8 mouse cellular contexts compared by ENCODE assay signal in genomic region chr2:120011462-120012200, GRCm38 (mm10). TPM values are rescaled to one million over a fixed set of nuclear protein-coding genes. Genes with fewer than 3 reads are reported as not detected.
A peak's percentile ranks its signal among the peaks of the same experiment; 100 is the strongest.
DNase-seq lines count a peak whose midpoint lies in the region; ATAC-seq and TF ChIP-seq lines count a peak whose summit lies in the region.

No protein-coding gene starts in this region.

- no peak overlapping the region for H3K9ac ChIP-seq in heart, postnatal 0 days (replicated peaks; ENCODE audit: low read depth, low read length)
- no peak overlapping the region for H3K9ac ChIP-seq in stomach, postnatal 0 days (ENCODE audit: low read length)

- no peaks in the 10 kb centered on the region for H3K4me1 ChIP-seq in heart, postnatal 0 days (ENCODE audit: control insufficient read depth, insufficient read depth)
- H3K4me1 ChIP-seq in stomach, postnatal 0 days (replicated peaks; ENCODE audit: control insufficient read depth, insufficient read depth): no peaks in the 10 kb centered on the region

- DNase-seq in right cerebral cortex, adult 18-20 months: peak; percentile 64
- DNase-seq in right cerebral cortex, postnatal 36 days (ENCODE audit: low spot score in 2 of 2): no peak
- peak; percentile 56 for DNase-seq in adrenal gland, adult 2 months
- DNase-seq in embryo, embryonic 11 days: peak; percentile 78
- DNase-seq in heart, postnatal 0 days (ENCODE audit: low spot score): peak; percentile 70
- DNase-seq in layer of hippocampus, adult 9-11 months: peak; percentile 46
- DNase-seq in stomach, postnatal 0 days (ENCODE audit: low spot score): peak; percentile 55

- no peak overlapping the region for H3K27ac ChIP-seq in heart, postnatal 0 days (ENCODE audit: low read depth)
- no peak overlapping the region for H3K27ac ChIP-seq in stomach, postnatal 0 days (replicated peaks)

- peaks cover 22% of the 10 kb centered on the region for H3K36me3 ChIP-seq in heart, postnatal 0 days (replicated peaks; ENCODE audit: control insufficient read depth, insufficient read depth, low read length)
- peaks cover under 1% of the 10 kb centered on the region; the same call in 1 of the 2 replicates for H3K36me3 ChIP-seq in stomach, postnatal 0 days (ENCODE audit: control insufficient read depth, insufficient read depth, low read length)

- no peaks in the 10 kb centered on the region for H3K27me3 ChIP-seq in heart, postnatal 0 days (ENCODE audit: control insufficient read depth, insufficient read depth, low read length)
- H3K27me3 ChIP-seq in stomach, postnatal 0 days (ENCODE audit: control insufficient read depth, insufficient read depth, low read length): no peaks in the 10 kb centered on the region

- H3K9me3 ChIP-seq in heart, postnatal 0 days (replicated peaks; ENCODE audit: control insufficient read depth, low read length): no peaks in the 10 kb centered on the region
- no peaks in the 10 kb centered on the region for H3K9me3 ChIP-seq in stomach, postnatal 0 days (ENCODE audit: control insufficient read depth, low read length)

- 68% methylated on average over 8 of the region's 8 CpGs for whole genome bisulfite sequencing in heart, postnatal 0 days
- 76% methylated on average over 8 of the region's 8 CpGs for WGBS in stomach, postnatal 0 days

- no peak overlapping the region for H3K4me2 ChIP-seq in heart, postnatal 0 days (ENCODE audit: low read depth, low read length)
- no peak overlapping the region for H3K4me2 ChIP-seq in stomach, postnatal 0 days (replicated peaks; ENCODE audit: low read depth)

- no peak overlapping the region for H3K4me3 ChIP-seq in heart, postnatal 0 days (ENCODE audit: low read depth, low read length)
- no peak overlapping the region for H3K4me3 ChIP-seq in stomach, postnatal 0 days (ENCODE audit: low read depth, low read length)

- peak; percentile 75 for ATAC-seq in heart, postnatal 0 days (ENCODE audit: insufficient read depth, low read depth)
- ATAC-seq in megakaryocyte, adult 5-6 weeks (ENCODE audit: poor library complexity, severe bottlenecking): peak; percentile 60; the same call in 1 of the 2 replicates
- peak; percentile 45 for ATAC-seq in stomach, postnatal 0 days (ENCODE audit: low FRiP score, low TSS enrichment)

- TF ChIP-seq CTCF in heart, postnatal 0 days (IDR thresholded peaks at IDR 0.05; ENCODE audit: low read depth): peak; percentile 79
- TF ChIP-seq CTCF in stomach, postnatal 0 days (IDR thresholded peaks at IDR 0.05; ENCODE audit: low read depth): peak; percentile 87

- TF ChIP-seq EP300 in heart, postnatal 0 days (IDR thresholded peaks at IDR 0.05; ENCODE audit: low read depth): no peak
- no peak for TF ChIP-seq EP300 in stomach, postnatal 0 days (optimal IDR thresholded peaks at IDR 0.05)

RNA-seq across cellular contexts. Expression of gene Jmjd7, which starts 15.7 kb away (rescaled TPM):
- 1 to 10 TPM; 5.9 to 7.6 TPM for total RNA-seq in adrenal gland, adult 2 months (2021)
- polyA plus RNA-seq in adrenal gland, adult 2 months (2012; rRNA removed): 7.1 and 7.9 TPM in 2 replicates
- total RNA-seq in heart, postnatal 0 days (2014; rRNA removed; ENCODE audit: low replicate concordance): 8.5 and 14.1 TPM in 2 replicates
- 18.0 and 20.3 TPM in 2 replicates for polyA plus RNA-seq in heart, postnatal 0 days (2015; fragmentation: Nextera tagmentation; extraction: Ambion mirVana)
- 4.5 and 8.0 TPM in 2 replicates for total RNA-seq in megakaryocyte, adult 5-6 weeks (2015)
- total RNA-seq in megakaryocyte, adult 5-6 weeks (2017): 2.3 and 5.4 TPM in 2 replicates
- polyA plus RNA-seq in stomach, postnatal 0 days (2015; fragmentation: Nextera tagmentation; extraction: Ambion mirVana): 11.3 and 12.7 TPM in 2 replicates

RNA-seq across cellular contexts. Expression of gene Gm28042, which starts 15.7 kb away (rescaled TPM):
- under 1 TPM; 0.78 to 0.93 TPM for total RNA-seq in adrenal gland, adult 2 months (2021)
- polyA plus RNA-seq in adrenal gland, adult 2 months (2012; rRNA removed): 9.0 and 9.3 TPM in 2 replicates
- 0.12 and 18.7 TPM in 2 replicates for total RNA-seq in heart, postnatal 0 days (2014; rRNA removed; ENCODE audit: low replicate concordance)
- 0.74 and 1.4 TPM in 2 replicates for polyA plus RNA-seq in heart, postnatal 0 days (2015; fragmentation: Nextera tagmentation; extraction: Ambion mirVana)
- 0.80 and 1.7 TPM in 2 replicates for total RNA-seq in megakaryocyte, adult 5-6 weeks (2015)
- total RNA-seq in megakaryocyte, adult 5-6 weeks (2017): 0.15 and 0.37 TPM in 2 replicates
- 4.3 and 5.6 TPM in 2 replicates for polyA plus RNA-seq in stomach, postnatal 0 days (2015; fragmentation: Nextera tagmentation; extraction: Ambion mirVana)

RNA-seq across cellular contexts. Expression of gene Pla2g4b, which starts 21.6 kb away (rescaled TPM):
- total RNA-seq in adrenal gland, adult 2 months (2021): 1 to 10 TPM; 1.4 to 2.2 TPM
- polyA plus RNA-seq in adrenal gland, adult 2 months (2012; rRNA removed): 10.0 and 10.2 TPM in 2 replicates
- 8.0 TPM in 1 of 2 replicates, not detected in the other for total RNA-seq in heart, postnatal 0 days (2014; rRNA removed; ENCODE audit: low replicate concordance)
- polyA plus RNA-seq in heart, postnatal 0 days (2015; fragmentation: Nextera tagmentation; extraction: Ambion mirVana): 0.20 and 0.37 TPM in 2 replicates
- 0.43 and 1.3 TPM in 2 replicates for total RNA-seq in megakaryocyte, adult 5-6 weeks (2015)
- total RNA-seq in megakaryocyte, adult 5-6 weeks (2017): 0.12 and 0.66 TPM in 2 replicates
- polyA plus RNA-seq in stomach, postnatal 0 days (2015; fragmentation: Nextera tagmentation; extraction: Ambion mirVana): 8.0 and 8.7 TPM in 2 replicates

RNA-seq across cellular contexts. Expression of gene Mapkbp1, which starts 39.1 kb away (rescaled TPM):
- total RNA-seq in adrenal gland, adult 2 months (2021): 10 to 100 TPM; 10.7 to 13.1 TPM
- 9.3 and 12.4 TPM in 2 replicates for polyA plus RNA-seq in adrenal gland, adult 2 months (2012; rRNA removed)
- total RNA-seq in heart, postnatal 0 days (2014; rRNA removed; ENCODE audit: low replicate concordance): 7.6 and 18.7 TPM in 2 replicates
- 1.1 TPM in 2 replicates for polyA plus RNA-seq in heart, postnatal 0 days (2015; fragmentation: Nextera tagmentation; extraction: Ambion mirVana)
- total RNA-seq in megakaryocyte, adult 5-6 weeks (2015): 2.1 and 3.3 TPM in 2 replicates
- total RNA-seq in megakaryocyte, adult 5-6 weeks (2017): 2.6 and 2.8 TPM in 2 replicates
- 1.1 and 1.3 TPM in 2 replicates for polyA plus RNA-seq in stomach, postnatal 0 days (2015; fragmentation: Nextera tagmentation; extraction: Ambion mirVana)

Comparison
In these comparisons a context has a peak if more than half of its experiments do, and no peak if none do; other contexts are left out.
1. DNase-seq: peak in right cerebral cortex, adult 18-20 months (single experiment), adrenal gland, adult 2 months (single experiment), embryo, embryonic 11 days (single experiment), heart, postnatal 0 days (single experiment), layer of hippocampus, adult 9-11 months (single experiment) and stomach, postnatal 0 days (single experiment); none in right cerebral cortex, postnatal 36 days (0 of 2).
2. Peak in every context shown above with its lines, with median percentiles within 50 percentile points of each other: ATAC-seq.